Mouse (Mus musculus) E14TG2a.4 (cell line): Measurements from ENCODE around the gene Mrps2.
"Not testable (repeated sequence)": the region's sequence is repeated elsewhere in the genome, so short reads cannot be mapped to it uniquely, and the experiment has no call there.

Experiments
- CTCF ChIP-seq: conservative IDR thresholded peaks from 2 replicates; pipeline ENCODE4 v1.5.1; 2014; ENCODE audit warnings: low read length
- NANOG ChIP-seq: IDR thresholded peaks from 2 replicates; pipeline ENCODE4 v1.6.1; 2014; ENCODE audit warnings: borderline replicate concordance, low read length, mixed read lengths
- POU5F1 ChIP-seq: IDR thresholded peaks from 2 replicates; pipeline ENCODE4 v1.6.1; 2014; ENCODE audit warnings: low read length, borderline replicate concordance

GRCm38 (mm10) chr2:28472011-28472410, 4.1 kb downstream of the Mrps2 start:
- not testable (repeated sequence) for TF ChIP-seq CTCF, POU5F1, NANOG
